Mouse (Mus musculus): ENCODE results near the gene Gm12800. TPM values are rescaled to one million over a fixed set of nuclear protein-coding genes. Genes with fewer than 3 reads are reported as not detected.

Gene Gm12800
- polyA plus RNA-seq, 1 experiment from 2014 or later: not detected

Other genes starting within 250 kb of the Gm12800 start
- gene Lepr, start 191.7 kb upstream of the Gm12800 start, polyA plus RNA-seq (2015; fragmentation: Nextera tagmentation; extraction: Ambion mirVana): 1.1 and 1.2 TPM in 2 replicates
- not detected in 2 replicates for gene B020004J07Rik, start 65.1 kb upstream of the Gm12800 start, polyA plus RNA-seq (2015; fragmentation: Nextera tagmentation; extraction: Ambion mirVana)
- gene C130073F10Rik, start 15.3 kb upstream of the Gm12800 start, polyA plus RNA-seq (2015; fragmentation: Nextera tagmentation; extraction: Ambion mirVana): not detected in 2 replicates
- not detected in 2 replicates for gene Gm12794, start 31.3 kb downstream of the Gm12800 start, polyA plus RNA-seq (2015; fragmentation: Nextera tagmentation; extraction: Ambion mirVana)
- not detected in 2 replicates for gene Gm12790, start 71.9 kb downstream of the Gm12800 start, polyA plus RNA-seq (2015; fragmentation: Nextera tagmentation; extraction: Ambion mirVana)
- not detected in 2 replicates for gene Gm12789, start 77.5 kb downstream of the Gm12800 start, polyA plus RNA-seq (2015; fragmentation: Nextera tagmentation; extraction: Ambion mirVana)
- 11.0 and 12.1 TPM in 2 replicates for gene Pde4b, start 178.4 kb downstream of the Gm12800 start, polyA plus RNA-seq (2015; fragmentation: Nextera tagmentation; extraction: Ambion mirVana)